Mouse (Mus musculus) CD4-positive naive resting alpha-beta T cell, adult 57 days (primary cell): Measurements from ENCODE around the gene Smarcc1. TPM values are rescaled to one million over a fixed set of nuclear protein-coding genes. Genes with fewer than 3 reads are reported as not detected.

Experiments
- total RNA-seq: library from RNA; stranded (reverse); gene quantifications from one replicate; pipeline ENCODE4 v1.2.4, GENCODE M21; 2023

The Smarcc1 gene
- total RNA-seq, result 60.4 TPM

GRCm38 (mm10) chr9:110116977-110117778 lies at the start of gene Smarcc1:
Smarcc1 (plus strand) TSS chr9:110117708.

GRCm38 (mm10) chr9:110117779-110118139 lies 251 bp downstream of the Smarcc1 start, which contains the start of gene Dhx30:
Dhx30 (minus strand) TSS chr9:110117830.

GRCm38 (mm10) chr9:110243221-110243833 lies 125.8 kb downstream of the Smarcc1 start, which contains the start of gene Cspg5:
Cspg5 (plus strand) TSS chr9:110243783.

Other genes starting within 250 kb of the Smarcc1 start
- 11.1 TPM for gene Cdc25a, start 242.1 kb upstream of the Smarcc1 start, total RNA-seq
- 88.2 TPM for gene Map4, start 186.2 kb upstream of the Smarcc1 start, total RNA-seq
- gene Dhx30, start 122 bp downstream of the Smarcc1 start, total RNA-seq, result 131 TPM
- gene Cspg5, start 126.1 kb downstream of the Smarcc1 start, total RNA-seq, result 4.4 TPM
- 9.9 TPM for gene Elp6, start 187.5 kb downstream of the Smarcc1 start, total RNA-seq
- 95.7 TPM for gene Scap, start 215.6 kb downstream of the Smarcc1 start, total RNA-seq